Comparison of ENCODE assay signal across 26 mouse cellular contexts in genomic region chr10:12424944-12425343, GRCm38 (mm10).
"Had no signal": no experiment of that assay in that cellular context is flagged by ENCODE, and none has a peak within 500 bp of the region (broad histone marks: within the 10 kb centered on the region; RNA-seq: fewer than 3 reads in every experiment).

No protein-coding gene starts in this region.

- DNase-seq: gastrocnemius, postnatal 14 days; gastrocnemius, postnatal 36 days; heart, adult 11 months; heart, adult 2 months; heart, postnatal 14 days; heart, postnatal 36 days; kidney, adult 11 months; kidney, adult 2 months; kidney, adult 9 months; kidney, postnatal 14 days; kidney, postnatal 36 days; layer of hippocampus, adult 9-11 months; layer of hippocampus, postnatal 36 days; liver; liver, embryonic 13.5 days had no signal

- ATAC-seq: hindbrain, postnatal 0 days had no signal

- H3K27ac ChIP-seq: heart, adult 2 months; heart, embryonic 13.5 days; heart, embryonic 15.5 days; hindbrain, embryonic 13.5 days; hindbrain, embryonic 15.5 days; hindbrain, postnatal 0 days; kidney, embryonic 15.5 days; kidney, postnatal 0 days; limb, embryonic 10.5 days; limb, embryonic 12.5 days; liver, embryonic 13.5 days had no signal

- H3K9me3 ChIP-seq: heart, embryonic 13.5 days; heart, embryonic 15.5 days; hindbrain, embryonic 13.5 days; hindbrain, embryonic 15.5 days; kidney, embryonic 15.5 days; limb, embryonic 10.5 days; limb, embryonic 12.5 days; liver, embryonic 13.5 days had no signal

- H3K4me2 ChIP-seq: heart, embryonic 11.5 days; heart, embryonic 13.5 days; heart, embryonic 15.5 days; hindbrain, embryonic 13.5 days; hindbrain, embryonic 15.5 days; kidney, embryonic 15.5 days; limb, embryonic 12.5 days; liver, embryonic 11.5 days; liver, embryonic 13.5 days had no signal

- H3K4me3 ChIP-seq: heart, adult 2 months; heart, embryonic 13.5 days; heart, embryonic 15.5 days; hindbrain, embryonic 13.5 days; hindbrain, embryonic 15.5 days; kidney, embryonic 15.5 days; limb, embryonic 10.5 days; limb, embryonic 12.5 days; liver, embryonic 13.5 days had no signal

- H3K9ac ChIP-seq: heart, embryonic 13.5 days; heart, embryonic 15.5 days; hindbrain, embryonic 13.5 days; hindbrain, embryonic 15.5 days; kidney, embryonic 15.5 days; limb, embryonic 12.5 days; liver, embryonic 13.5 days had no signal

- H3K36me3 ChIP-seq: heart, embryonic 13.5 days; heart, embryonic 15.5 days; hindbrain, embryonic 13.5 days; hindbrain, embryonic 15.5 days; limb, embryonic 10.5 days; limb, embryonic 12.5 days; liver, embryonic 13.5 days had no signal

- H3K4me1 ChIP-seq: hindbrain, embryonic 13.5 days; hindbrain, embryonic 15.5 days; kidney, embryonic 15.5 days; limb, embryonic 10.5 days; limb, embryonic 12.5 days; liver, embryonic 13.5 days had no signal

- H3K27me3 ChIP-seq: heart, embryonic 13.5 days; heart, embryonic 15.5 days; hindbrain, embryonic 13.5 days; hindbrain, embryonic 15.5 days; kidney, embryonic 15.5 days; limb, embryonic 12.5 days; liver, embryonic 13.5 days had no signal
